Mouse (Mus musculus) left cerebral cortex, adult 2 months (tissue): ENCODE measurements around the gene Olfr1200. TPM values are rescaled to one million over a fixed set of nuclear protein-coding genes. Genes with fewer than 3 reads are reported as not detected.

Source experiments
- DNase-seq, 2 experiments: peaks; one replicate each; pipeline ENCODE4 v3.0.0; 2021 to 2022; ENCODE audit warnings: low spot score in 2 of 2, mixed read lengths in 1 of 2; ENCODE audit errors: extremely low spot score in 1 of 2
- H3K27ac ChIP-seq: fragments of 200-600 bp; 2 replicates; pipeline ENCODE4 v1.8.1; 2022
- H3K4me3 ChIP-seq: fragments of 200-600 bp; 2 replicates; pipeline ENCODE4 v1.8.1; 2022
- CTCF ChIP-seq: fragments of 200-600 bp; IDR thresholded peaks from 2 replicates; pipeline ENCODE4 v1.8.1; 2022; ENCODE audit warnings: antibody characterized with exemption, mild to moderate bottlenecking, moderate library complexity
- intact Hi-C: fragments of 180-260 bp; cut with DNase I; formaldehyde crosslinking; loops from one replicate; pipeline ENCODE4 v1.15.1; 2025
- long read RNA-seq, 2 experiments: library from polyadenylated mRNA; stranded (forward); transcript quantifications; one replicate each; pipeline ENCODE4 v2.0.0; 2021; ENCODE audit warnings: borderline mapping rate in 2 of 2
- total RNA-seq, 2 experiments: library from RNA; stranded (reverse); gene quantifications; 2 replicates each; pipeline ENCODE4 v1.2.3; 2021

Gene Olfr1200
- total RNA-seq: not detected
- long read RNA-seq, experiment 1: 0 reads
- long read RNA-seq, experiment 2: 0 reads

DNA sequence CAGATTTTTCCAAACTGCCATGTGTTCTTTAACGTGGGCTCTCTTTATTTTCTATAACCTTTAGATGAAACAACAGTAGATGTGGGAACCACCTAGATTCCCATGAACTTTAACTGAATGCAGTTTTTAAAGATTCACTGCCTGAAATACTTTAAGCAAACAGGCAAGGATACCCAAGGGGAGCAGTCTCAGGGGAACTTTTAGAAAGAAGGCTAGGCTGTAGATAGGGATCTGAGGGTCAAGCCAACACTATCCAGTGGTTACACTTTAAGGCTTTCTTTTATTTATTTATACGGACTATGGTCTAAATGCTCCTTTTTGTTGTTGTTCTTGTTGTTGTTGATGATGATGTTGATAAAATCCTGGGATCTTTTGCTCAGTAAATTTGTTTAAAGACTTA, at the start of gene Olfr1200:
Olfr1200 (minus strand) TSS at position 101 of the 400 bp plus-strand sequence.
- TF ChIP-seq CTCF: no peak
- Histone ChIP-seq H3K27ac (no peak within 1 kb of the TSS), H3K4me3 (no peak within 1 kb of the TSS)
- DNase-seq: no peak
- intact Hi-C loops: no loop called here

DNA sequence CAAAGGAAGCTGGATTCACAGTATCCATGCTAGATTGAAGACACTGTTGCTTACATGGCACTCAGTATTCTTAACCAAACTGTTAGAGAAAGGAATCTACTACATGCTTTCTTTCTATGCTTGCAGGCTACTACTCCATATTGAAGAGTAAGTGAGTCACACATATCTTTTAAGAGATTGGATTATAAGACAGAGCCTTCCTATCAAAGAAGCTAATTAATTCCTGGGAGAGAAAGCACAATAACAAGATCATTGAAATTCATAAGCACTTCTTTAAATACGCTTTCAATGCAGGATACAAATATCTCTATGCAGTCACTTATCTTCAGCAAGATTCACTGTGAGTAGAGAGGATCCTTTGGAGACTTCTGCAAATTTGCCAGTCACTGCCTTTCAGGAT, 43.9 kb upstream of the Olfr1200 start, which contains the start of gene Olfr1202:
Olfr1202 (plus strand) TSS at position 301 of the 400 bp plus-strand sequence.
- no peak for DNase-seq
- H3K4me3 ChIP-seq: no peak within 1 kb of the TSS
- TF ChIP-seq CTCF: no peak
- intact Hi-C loops: no loop called here
- no peak within 1 kb of the TSS for H3K27ac ChIP-seq

DNA sequence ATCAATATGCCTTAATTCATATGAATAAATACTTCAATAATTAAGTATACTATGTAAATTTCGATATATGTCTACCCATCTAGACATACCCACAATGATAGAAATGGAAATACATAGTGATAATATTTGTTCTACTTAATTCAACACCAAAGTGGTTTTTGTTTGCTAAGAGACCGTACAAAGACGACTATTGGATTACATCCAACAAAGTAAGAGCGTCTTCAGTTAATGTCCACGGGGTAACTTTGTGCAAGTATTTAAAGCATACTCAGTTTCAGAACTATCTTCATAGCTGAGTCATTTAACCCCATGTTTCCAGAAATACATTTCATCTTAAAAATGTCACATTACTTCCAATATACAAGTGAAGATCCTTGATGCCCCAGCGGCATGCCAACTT, 22.4 kb upstream of the Olfr1200 start, which contains the start of gene Olfr1201:
Olfr1201 (plus strand) TSS at position 301 of the 400 bp plus-strand sequence.
- no peak for DNase-seq
- intact Hi-C loops: no loop called here
- TF ChIP-seq CTCF: no peak
- no peak within 1 kb of the TSS for H3K4me3 ChIP-seq
- no peak within 1 kb of the TSS for H3K27ac ChIP-seq

DNA sequence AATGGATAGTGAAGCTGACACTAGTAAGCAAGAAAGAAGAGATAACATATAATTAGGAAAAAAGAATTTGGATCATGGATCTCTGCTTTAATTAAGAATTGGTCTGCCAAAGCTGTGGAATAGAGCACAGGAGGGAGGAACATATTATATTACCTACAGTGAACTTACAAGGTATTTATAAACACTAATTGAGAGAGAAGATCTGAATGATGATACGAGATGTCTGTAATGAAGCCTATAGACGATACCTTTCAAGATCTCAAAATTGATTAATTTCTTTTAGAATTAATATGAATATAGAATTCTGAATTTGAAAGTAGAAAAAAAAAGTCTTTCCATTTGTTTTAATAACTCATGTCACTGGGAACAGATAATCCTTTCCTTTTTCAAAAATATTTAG, 9.9 kb downstream of the Olfr1200 start, which contains the start of gene Olfr1199:
Olfr1199 (minus strand) TSS at position 101 of the 400 bp plus-strand sequence.
- no peak for TF ChIP-seq CTCF
- no peak for DNase-seq
- H3K4me3 ChIP-seq: no peak within 1 kb of the TSS
- no peak within 1 kb of the TSS for H3K27ac ChIP-seq
- intact Hi-C loops: no loop called here

DNA sequence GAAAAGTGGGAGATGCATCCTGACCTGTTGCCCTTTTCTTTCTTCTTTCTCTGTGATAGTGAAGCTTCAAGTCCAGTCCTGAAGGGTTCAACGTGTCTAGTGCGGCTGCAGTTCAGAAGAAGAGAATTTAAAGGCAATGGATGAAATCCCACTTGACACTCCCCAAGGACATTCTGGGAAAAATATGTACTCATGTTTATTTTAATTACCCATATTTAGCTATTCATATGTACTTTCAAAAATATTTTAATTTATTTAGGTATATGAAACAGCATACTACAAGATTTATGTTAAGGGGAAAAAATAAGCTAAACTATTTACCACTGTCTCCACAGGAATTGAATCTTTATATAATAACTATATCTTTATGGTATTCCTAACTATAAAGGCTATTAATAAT, 19.0 kb downstream of the Olfr1200 start, which contains the start of gene Olfr1198:
Olfr1198 (minus strand) TSS at position 101 of the 400 bp plus-strand sequence.
- intact Hi-C loops: no loop called here
- no peak for TF ChIP-seq CTCF
- H3K4me3 ChIP-seq: no peak within 1 kb of the TSS

DNA sequence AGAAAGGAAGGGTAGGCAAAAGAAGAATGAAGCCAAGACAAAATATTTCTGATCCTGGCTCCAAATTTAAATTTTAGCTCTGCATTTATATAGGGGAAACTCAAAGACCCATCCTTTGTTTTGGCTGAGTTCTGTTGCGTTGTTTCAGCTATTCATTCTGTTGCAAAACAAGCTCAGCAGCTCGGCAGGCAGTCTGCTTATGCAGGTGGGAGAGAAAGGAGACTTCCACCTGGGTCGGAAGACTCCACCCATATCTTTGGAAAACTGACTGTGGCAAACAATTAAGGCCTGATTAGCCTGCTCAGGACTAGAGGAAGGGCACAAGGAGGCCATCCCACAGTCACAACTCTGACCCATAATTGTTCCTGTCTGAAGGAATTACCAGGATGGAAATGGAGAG, 26.9 kb downstream of the Olfr1200 start:
- TF ChIP-seq CTCF: no peak
- Histone ChIP-seq H3K4me3 (no peak overlapping the region), H3K27ac (no peak overlapping the region)
- no peak for DNase-seq
- intact Hi-C loops: no loop called here

More for the DNA sequence above, 19.0 kb downstream of the Olfr1200 start, which contains the start of gene Olfr1198:
- no peak for DNase-seq
- H3K27ac ChIP-seq: no peak within 1 kb of the TSS

DNA sequence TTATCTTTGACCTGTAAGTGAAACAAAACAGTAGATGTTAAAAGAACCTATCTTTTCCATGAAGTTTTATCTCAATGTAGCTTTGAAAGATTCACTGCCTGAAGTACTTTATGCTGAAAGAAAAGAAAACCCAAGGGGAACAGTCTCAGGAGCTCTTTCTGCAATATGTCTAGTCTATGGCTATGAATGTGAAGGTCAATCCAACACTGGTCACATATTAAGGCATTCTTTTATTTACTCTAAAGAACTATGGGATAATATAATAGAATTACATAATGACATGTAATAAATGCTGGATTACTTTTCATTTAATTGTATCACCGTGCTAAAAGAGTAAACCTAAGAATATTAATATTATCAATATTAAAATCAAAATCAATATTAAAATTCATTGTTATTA, 38.0 kb downstream of the Olfr1200 start, which contains the start of gene Olfr1197:
Olfr1197 (minus strand) TSS at position 101 of the 400 bp plus-strand sequence.
- Histone ChIP-seq H3K4me3 (no peak within 1 kb of the TSS), H3K27ac (no peak within 1 kb of the TSS)
- intact Hi-C loops: no loop called here
- no peak for TF ChIP-seq CTCF
- DNase-seq: no peak

Other genes starting within 250 kb of the Olfr1200 start
- gene Olfr1188, start 213.6 kb downstream of the Olfr1200 start, total RNA-seq: not detected
- gene Olfr1189, start 184.0 kb downstream of the Olfr1200 start, total RNA-seq: not detected
- under 1 TPM in 1 of 2 experiments, not detected in 1; 0.05 TPM for gene Olfr1191-ps1, start 129.9 kb downstream of the Olfr1200 start, total RNA-seq
- not detected for gene Olfr1192-ps1, start 122.0 kb downstream of the Olfr1200 start, total RNA-seq
- gene Olfr1193, start 94.9 kb downstream of the Olfr1200 start, total RNA-seq: not detected
- gene Olfr1195, start 81.3 kb downstream of the Olfr1200 start, total RNA-seq: not detected
- not detected for gene Olfr1196, start 65.9 kb downstream of the Olfr1200 start, total RNA-seq
- gene Olfr1197, start 38.1 kb downstream of the Olfr1200 start, total RNA-seq: not detected
- gene Olfr1198, start 19.1 kb downstream of the Olfr1200 start, total RNA-seq: not detected
- not detected for gene Olfr1199, start 10.0 kb downstream of the Olfr1200 start, total RNA-seq
- not detected for gene Olfr1201, start 22.5 kb upstream of the Olfr1200 start, total RNA-seq
- not detected for gene Olfr1202, start 44.0 kb upstream of the Olfr1200 start, total RNA-seq
- gene Olfr1205, start 59.2 kb upstream of the Olfr1200 start, total RNA-seq: not detected
- gene Olfr1204, start 78.8 kb upstream of the Olfr1200 start, total RNA-seq: not detected
- gene Olfr1206, start 92.7 kb upstream of the Olfr1200 start, total RNA-seq: not detected
- not detected for gene Olfr1208, start 131.8 kb upstream of the Olfr1200 start, total RNA-seq
- gene Olfr1209, start 144.7 kb upstream of the Olfr1200 start, total RNA-seq: not detected
- gene Olfr1211, start 167.6 kb upstream of the Olfr1200 start, total RNA-seq: not detected
- not detected for gene Olfr1212, start 183.5 kb upstream of the Olfr1200 start, total RNA-seq
- gene Gm13762, start 209.8 kb upstream of the Olfr1200 start, total RNA-seq: not detected
- not detected for gene Olfr1214, start 222.2 kb upstream of the Olfr1200 start, total RNA-seq
- gene Olfr1215, start 236.5 kb upstream of the Olfr1200 start, total RNA-seq: not detected
- gene Olfr1216, start 247.9 kb upstream of the Olfr1200 start, total RNA-seq: not detected